Mouse (Mus musculus) MEL (cell line): Measurements from ENCODE around the gene Rps21. TPM values are rescaled to one million over a fixed set of nuclear protein-coding genes. Genes with fewer than 3 reads are reported as not detected.

Experiments used
- DNase-seq: peaks from one replicate; pipeline ENCODE4 v3.0.0; 2011; ENCODE audit warnings: low read depth, low spot score
- H3K27ac ChIP-seq: 2 replicates; pipeline ENCODE4 v1.5.1; 2012; ENCODE audit warnings: low read depth, mild to moderate bottlenecking, control low read depth, low read length, moderate library complexity; ENCODE audit not compliant: control insufficient read depth
- H3K27me3 ChIP-seq, 2 experiments: fragments of 150-350 bp in 1 of 2; sonication (generic) in 1 of 2; 2 replicates each; pipeline ENCODE4 v1.6.1; 2012; ENCODE audit warnings: low read length in 2 of 2, mild to moderate bottlenecking in 2 of 2, improper control_type of control experiment in 1 of 2, moderate library complexity in 1 of 2; ENCODE audit not compliant: insufficient read depth in 2 of 2, control insufficient read depth in 1 of 2
- H3K36me3 ChIP-seq, 2 experiments: 2 replicates each; pipeline ENCODE4 v1.6.1; 2012 to 2014; ENCODE audit warnings: low read length in 2 of 2, improper control_type of control experiment in 1 of 2, inconsistent platforms in 1 of 2, mild to moderate bottlenecking in 1 of 2; ENCODE audit not compliant: insufficient read depth in 2 of 2, control insufficient read depth in 1 of 2
- H3K4me1 ChIP-seq, 2 experiments: fragments of 150-350 bp in 1 of 2; sonication (generic) in 1 of 2; 2 replicates each; pipeline ENCODE4 v1.6.1; 2012; ENCODE audit warnings: low read length in 2 of 2, improper control_type of control experiment in 1 of 2, mild to moderate bottlenecking in 1 of 2; ENCODE audit not compliant: insufficient read depth in 2 of 2, control insufficient read depth in 1 of 2
- H3K4me3 ChIP-seq, 2 experiments: fragments of 150-350 bp in 1 of 2; sonication (generic) in 1 of 2; 2 replicates each; pipeline ENCODE4 v1.5.1; 2012; ENCODE audit warnings: low read depth in 2 of 2, low read length in 2 of 2, mild to moderate bottlenecking in 2 of 2, moderate library complexity in 2 of 2, control low read depth in 1 of 2, improper control_type of control experiment in 1 of 2; ENCODE audit not compliant: control insufficient read depth in 1 of 2, insufficient read depth in 1 of 2
- H3K79me2 ChIP-seq: 2 replicates; pipeline ENCODE4 v1.6.1; 2012; ENCODE audit warnings: mild to moderate bottlenecking, low read length, moderate library complexity; ENCODE audit not compliant: control insufficient read depth, poor library complexity, insufficient read depth
- H3K9ac ChIP-seq: 2 replicates; pipeline ENCODE4 v1.6.1; 2012; ENCODE audit warnings: low read depth, mild to moderate bottlenecking, control low read depth, low read length, moderate library complexity; ENCODE audit not compliant: control insufficient read depth, poor library complexity, severe bottlenecking
- H3K9me3 ChIP-seq: fragments of 150-350 bp; sonication (generic); replicated peaks from 2 replicates; pipeline ENCODE4 v1.6.1; 2012; ENCODE audit warnings: mild to moderate bottlenecking, low read length, improper control_type of control experiment, moderate library complexity; ENCODE audit not compliant: insufficient read depth
- BHLHE40 ChIP-seq: IDR thresholded peaks from 2 replicates; pipeline ENCODE4 v1.6.1; 2012; ENCODE audit warnings: low read depth, mild to moderate bottlenecking, inconsistent platforms, low read length, improper control_type of control experiment, borderline replicate concordance
- CHD1 ChIP-seq: IDR thresholded peaks from 2 replicates; pipeline ENCODE4 v1.6.1; 2012; ENCODE audit warnings: low read depth, mild to moderate bottlenecking, inconsistent platforms, low read length, improper control_type of control experiment
- EP300 ChIP-seq, 2 experiments: IDR thresholded peaks; 2 replicates each; pipeline ENCODE4 v1.6.1; 2011; ENCODE audit warnings: improper control_type of control experiment in 2 of 2, low read length in 2 of 2, low read depth in 1 of 2, mild to moderate bottlenecking in 1 of 2
- ETS1 ChIP-seq: IDR thresholded peaks from 2 replicates; pipeline ENCODE4 v1.6.1; 2012; ENCODE audit warnings: low read depth, mild to moderate bottlenecking, inconsistent platforms, low read length, improper control_type of control experiment, moderate library complexity
- KAT2A ChIP-seq: conservative IDR thresholded peaks from 2 replicates; pipeline ENCODE4 v1.6.1; 2012; ENCODE audit warnings: low read depth, low read length, improper control_type of control experiment, inconsistent platforms
- MXI1 ChIP-seq: IDR thresholded peaks from 2 replicates; pipeline ENCODE4 v1.6.1; 2011; ENCODE audit warnings: mild to moderate bottlenecking, low read depth, low read length, improper control_type of control experiment
- MYB ChIP-seq: IDR thresholded peaks from 2 replicates; pipeline ENCODE4 v1.6.1; 2011; ENCODE audit warnings: mild to moderate bottlenecking, low read depth, low read length, improper control_type of control experiment
- NELFE ChIP-seq: IDR thresholded peaks from 2 replicates; pipeline ENCODE4 v1.6.1; 2011; ENCODE audit warnings: low read depth, low read length, improper control_type of control experiment
- POLR2AphosphoS2 ChIP-seq: IDR thresholded peaks from 2 replicates; pipeline ENCODE4 v1.6.1; 2011; ENCODE audit warnings: low read length, improper control_type of control experiment
- POLR2AphosphoS5 ChIP-seq: IDR thresholded peaks from 2 replicates; pipeline ENCODE4 v1.6.1; 2012; ENCODE audit warnings: low read depth, borderline replicate concordance, mild to moderate bottlenecking, inconsistent platforms, low read length, moderate library complexity, mixed read lengths
- USF1 ChIP-seq: IDR thresholded peaks from 2 replicates; pipeline ENCODE4 v1.6.1; 2014; ENCODE audit warnings: low read depth, mild to moderate bottlenecking, inconsistent platforms, low read length, improper control_type of control experiment, moderate library complexity
- polyA plus RNA-seq, 2 experiments: library from polyadenylated mRNA; stranded (reverse) in 1 of 2; unstranded in 1 of 2; fragments of >175 nt in 1 of 2; fragments of >200 nt in 1 of 2; gene quantifications; 2 replicates each; pipeline versions ENCODE4 v1.2.1 to v1.2.4; 2012; ENCODE audit warnings: low replicate concordance in 2 of 2, low read depth in 1 of 2; ENCODE audit not compliant: insufficient read length in 2 of 2, insufficient read depth in 1 of 2, missing spikeins in 1 of 2
- total RNA-seq: library from RNA; depleted of rRNA; stranded (reverse); fragments of 300-350 nt; gene quantifications from 2 replicates; pipeline ENCODE4 v1.2.3, GENCODE M21; 2012

Gene Rps21
- total and polyA plus RNA-seq, 3 experiments: 995 to 4,916 (median 1,182) TPM

GRCm38 (mm10) chr2:180225044-180225761, 32.0 kb upstream of the Rps21 start:
- H3K27me3 ChIP-seq: no peaks in the 10 kb centered on the region
- no peaks in the 10 kb centered on the region for H3K9me3 ChIP-seq
- H3K9ac ChIP-seq: peak overlapping the region; percentile 66
- TF ChIP-seq EP300 (IDR thresholded peaks at IDR 0.05; ENCODE audit: low read depth in 1 of 2, low read length in 2 of 2) (no peak), MXI1 (peak; percentile 44; the same call in 1 of the 2 replicates), KAT2A (no peak), BHLHE40 (peak; percentile 52; the same call in 1 of the 2 replicates), ETS1 (no peak), POLR2AphosphoS5 (no peak), MYB (no peak), USF1 (peak; percentile 73), CHD1 (no peak), POLR2AphosphoS2 (no peak)
- H3K4me3 ChIP-seq: peak overlapping the region; percentile 71 to 87
- H3K36me3 ChIP-seq: no peaks in the 10 kb centered on the region; a peak in 1 of 4 replicates
- H3K79me2 ChIP-seq: peaks cover 1% of the 10 kb centered on the region; the same call in 1 of the 2 replicates
- H3K27ac ChIP-seq: no peak overlapping the region
- H3K4me1 ChIP-seq: peaks cover 0 to 21% of the 10 kb centered on the region in 2 experiments; a peak in 1 of 4 replicates
- peak; percentile 50 for DNase-seq

GRCm38 (mm10) chr2:180225762-180226378, 31.3 kb upstream of the Rps21 start, which contains the start of gene Lama5:
Gene Lama5 (minus strand): TSS chr2:180225859.
- Histone ChIP-seq H3K79me2 (peaks cover 1% of the 10 kb centered on the region; the same call in 1 of the 2 replicates), H3K9ac (peak within 1 kb of the TSS; percentile 66), H3K4me3 (peak within 1 kb of the TSS; percentile 71 to 87), H3K36me3 (no peaks in the 10 kb centered on the region; a peak in 1 of 4 replicates), H3K27ac (no peak within 1 kb of the TSS), H3K4me1 (peaks cover 0 to 21% of the 10 kb centered on the region in 2 experiments; a peak in 1 of 4 replicates), H3K27me3 (no peaks in the 10 kb centered on the region), H3K9me3 (no peaks in the 10 kb centered on the region)
- peak; percentile 61 for DNase-seq
- TF ChIP-seq NELFE (peak; percentile 21; the same call in 1 of the 2 replicates), MYB (no peak)
